Mouse (Mus musculus): ENCODE data around the gene Cdyl.

GRCm38 (mm10) chr13:35812191-35812440, 152.5 kb downstream of the Cdyl start:
- TF ChIP-seq CTCF (IDR thresholded peaks at IDR 0.05; ENCODE audit: insufficient read depth, low read length) (no peak), POLR2A (IDR thresholded peaks at IDR 0.05; ENCODE audit: borderline replicate concordance, extremely low read depth, low read depth, low read length) (no peak)

Data from lung, adult 2 months (tissue).